Mouse (Mus musculus): ENCODE results near the gene Eif5b. TPM values are rescaled to one million over a fixed set of nuclear protein-coding genes. Genes with fewer than 3 reads are reported as not detected.
"Not testable (repeated sequence)": the region's sequence is repeated elsewhere in the genome, so short reads cannot be mapped to it uniquely, and the experiment has no call there.

Gene Eif5b
- polyA plus RNA-seq, 1 experiment from 2014 or later, result 28.4 TPM

DNA sequence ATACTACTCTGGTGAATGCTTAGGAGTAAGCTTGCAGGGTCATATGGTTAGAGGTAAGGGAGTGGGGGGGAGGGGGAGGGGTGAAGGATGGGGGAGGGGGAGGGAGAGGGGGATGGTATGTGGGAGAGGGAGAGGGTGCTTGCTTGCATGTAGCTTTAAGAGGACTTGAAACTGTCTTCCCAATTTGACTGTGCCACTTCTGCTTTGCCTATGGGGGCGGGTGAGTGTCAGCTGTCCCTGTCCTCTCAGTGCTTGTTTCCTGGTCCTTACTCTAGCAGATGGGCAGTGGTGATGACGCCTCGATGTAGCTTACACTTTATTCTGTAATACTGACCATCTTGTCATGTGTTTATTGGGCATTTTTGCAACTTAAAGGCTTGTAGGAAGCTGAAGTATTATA, 14.3 kb downstream of the Eif5b start:
- no peak overlapping the region for H3K9ac ChIP-seq
- no peaks in the 10 kb centered on the region for H3K9me3 ChIP-seq
- H3K4me1 ChIP-seq (replicated peaks), result no peaks in the 10 kb centered on the region
- H3K27me3 ChIP-seq, result no peaks in the 10 kb centered on the region
- no peak overlapping the region for H3K4me2 ChIP-seq
- ATAC-seq (ENCODE audit: low FRiP score), result no peak
- no peak overlapping the region for H3K4me3 ChIP-seq
- H3K36me3 ChIP-seq, result no peaks in the 10 kb centered on the region
- H3K27ac ChIP-seq, result no peak overlapping the region
- 88% methylated on average over 3 of the region's 3 CpGs for WGBS

DNA sequence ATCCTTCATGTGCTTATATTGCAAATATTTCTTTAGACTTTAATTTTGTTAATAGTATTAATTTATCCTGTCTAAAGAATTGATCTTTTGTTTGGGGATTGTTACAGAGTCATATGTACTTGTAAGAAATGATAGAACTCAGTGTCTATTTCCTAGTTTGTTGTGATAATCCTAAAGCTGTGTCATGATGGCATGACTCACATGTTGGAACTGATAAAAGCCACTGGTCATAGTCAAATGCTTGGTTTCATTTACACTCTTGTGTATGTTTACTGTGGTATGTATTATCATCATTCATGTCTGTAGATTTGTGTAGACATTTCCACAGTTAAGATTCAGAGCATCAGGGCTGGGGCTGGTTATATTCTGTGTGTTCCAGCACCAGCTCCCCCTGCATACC, 14.7 kb downstream of the Eif5b start:
- no peak for ATAC-seq (ENCODE audit: low FRiP score)
- Histone ChIP-seq H3K9ac (no peak overlapping the region), H3K4me1 (replicated peaks) (no peaks in the 10 kb centered on the region)

GRCm38 (mm10) chr1:38014551-38015203, 16.9 kb downstream of the Eif5b start:
- WGBS, result 99% methylated on average over 2 of the region's 2 CpGs
- no peak for ATAC-seq (ENCODE audit: low FRiP score)
- peaks cover 18% of the 10 kb centered on the region for H3K36me3 ChIP-seq
- no peaks in the 10 kb centered on the region for H3K4me1 ChIP-seq (replicated peaks)
- H3K9ac ChIP-seq, result no peak overlapping the region
- no peaks in the 10 kb centered on the region for H3K27me3 ChIP-seq
- no peak overlapping the region for H3K27ac ChIP-seq
- H3K4me3 ChIP-seq, result no peak overlapping the region
- H3K4me2 ChIP-seq, result no peak overlapping the region
- no peaks in the 10 kb centered on the region for H3K9me3 ChIP-seq

More for the DNA sequence above, 14.7 kb downstream of the Eif5b start:
- H3K36me3 ChIP-seq, result no peaks in the 10 kb centered on the region
- H3K27ac ChIP-seq, result no peak overlapping the region
- H3K4me3 ChIP-seq, result no peak overlapping the region
- H3K4me2 ChIP-seq, result no peak overlapping the region
- no peaks in the 10 kb centered on the region for H3K27me3 ChIP-seq
- no peaks in the 10 kb centered on the region for H3K9me3 ChIP-seq

- WGBS, result 97% methylated on average over 7 of the region's 7 CpGs
Observed at GRCm38 (mm10) chr1:38027301-38027700, 29.5 kb downstream of the Eif5b start.

GRCm38 (mm10) chr1:38031391-38031790, 33.6 kb downstream of the Eif5b start:
- H3K4me1 ChIP-seq (replicated peaks), result no peaks in the 10 kb centered on the region
- no peak overlapping the region for H3K9ac ChIP-seq
- no peak overlapping the region for H3K27ac ChIP-seq
- no peak overlapping the region for H3K4me3 ChIP-seq
- 95% methylated on average over 5 of the region's 5 CpGs for WGBS
- H3K4me2 ChIP-seq, result no peak overlapping the region
- H3K27me3 ChIP-seq, result no peaks in the 10 kb centered on the region
- ATAC-seq (ENCODE audit: low FRiP score), result no peak
- H3K36me3 ChIP-seq, result peaks cover 39% of the 10 kb centered on the region
- H3K9me3 ChIP-seq, result no peaks in the 10 kb centered on the region

More at GRCm38 (mm10) chr1:38027301-38027700, 29.5 kb downstream of the Eif5b start:
- ATAC-seq (ENCODE audit: low FRiP score), result no peak
- Histone ChIP-seq H3K36me3 (peaks cover 32% of the 10 kb centered on the region), H3K27me3 (no peaks in the 10 kb centered on the region), H3K4me2 (no peak overlapping the region), H3K4me1 (replicated peaks) (no peaks in the 10 kb centered on the region), H3K9me3 (no peaks in the 10 kb centered on the region), H3K27ac (no peak overlapping the region), H3K9ac (no peak overlapping the region), H3K4me3 (no peak overlapping the region)

GRCm38 (mm10) chr1:38035521-38035920, 37.7 kb downstream of the Eif5b start:
- no peaks in the 10 kb centered on the region for H3K4me1 ChIP-seq (replicated peaks)
- 89% methylated on average over 4 of the region's 4 CpGs for WGBS

GRCm38 (mm10) chr1:38037375-38037774, 39.6 kb downstream of the Eif5b start:
- Histone ChIP-seq H3K36me3 (peaks cover 81% of the 10 kb centered on the region), H3K4me3 (no peak overlapping the region), H3K27me3 (no peaks in the 10 kb centered on the region), H3K4me1 (replicated peaks) (no peaks in the 10 kb centered on the region), H3K9me3 (no peaks in the 10 kb centered on the region), H3K27ac (no peak overlapping the region), H3K9ac (no peak overlapping the region), H3K4me2 (no peak overlapping the region)
- 97% methylated on average over 5 of the region's 5 CpGs for whole genome bisulfite sequencing
- no peak for ATAC-seq (ENCODE audit: low FRiP score)

More at GRCm38 (mm10) chr1:38035521-38035920, 37.7 kb downstream of the Eif5b start:
- no peak overlapping the region for H3K4me3 ChIP-seq
- H3K27ac ChIP-seq, result no peak overlapping the region
- H3K27me3 ChIP-seq, result no peaks in the 10 kb centered on the region
- H3K9me3 ChIP-seq, result no peaks in the 10 kb centered on the region
- H3K36me3 ChIP-seq, result peaks cover 73% of the 10 kb centered on the region
- H3K9ac ChIP-seq, result no peak overlapping the region
- ATAC-seq (ENCODE audit: low FRiP score), result no peak
- no peak overlapping the region for H3K4me2 ChIP-seq

DNA sequence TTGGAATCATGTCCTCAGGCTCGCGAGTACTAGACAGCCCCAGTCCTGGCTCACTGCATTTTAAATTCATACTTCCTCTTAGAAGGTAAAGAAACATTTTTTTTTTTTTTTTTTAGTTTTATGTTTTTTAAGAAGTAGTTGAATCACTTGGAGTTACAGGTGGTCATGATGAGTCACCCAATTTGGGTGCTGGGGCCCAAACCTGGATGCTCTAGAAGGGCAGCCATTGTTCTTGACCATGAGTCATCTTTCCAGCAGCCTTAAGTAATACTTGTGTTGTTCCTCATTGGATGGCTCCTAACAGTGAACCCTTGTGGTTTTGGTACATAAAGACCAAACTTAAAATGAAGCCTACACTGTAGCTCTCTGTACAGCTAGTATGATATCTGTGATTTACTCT, 41.1 kb downstream of the Eif5b start:
- Histone ChIP-seq H3K9me3 (no peaks in the 10 kb centered on the region), H3K4me3 (no peak overlapping the region), H3K9ac (no peak overlapping the region), H3K27ac (no peak overlapping the region), H3K27me3 (no peaks in the 10 kb centered on the region), H3K4me1 (replicated peaks) (no peaks in the 10 kb centered on the region), H3K4me2 (no peak overlapping the region), H3K36me3 (peaks cover 76% of the 10 kb centered on the region)
- no peak for ATAC-seq (ENCODE audit: low FRiP score)
- WGBS, result 94% methylated on average over 2 of the region's 2 CpGs

GRCm38 (mm10) chr1:38048121-38048520, 50.3 kb downstream of the Eif5b start:
- no peaks in the 10 kb centered on the region for H3K9me3 ChIP-seq
- H3K9ac ChIP-seq, result no peak overlapping the region
- no peaks in the 10 kb centered on the region for H3K4me1 ChIP-seq (replicated peaks)
- H3K27ac ChIP-seq, result no peak overlapping the region
- H3K4me2 ChIP-seq, result no peak overlapping the region
- no peak for ATAC-seq (ENCODE audit: low FRiP score)
- no peaks in the 10 kb centered on the region for H3K27me3 ChIP-seq
- H3K4me3 ChIP-seq, result no peak overlapping the region
- H3K36me3 ChIP-seq, result peaks cover 82% of the 10 kb centered on the region
- WGBS, result 91% methylated on average over 3 of the region's 3 CpGs

DNA sequence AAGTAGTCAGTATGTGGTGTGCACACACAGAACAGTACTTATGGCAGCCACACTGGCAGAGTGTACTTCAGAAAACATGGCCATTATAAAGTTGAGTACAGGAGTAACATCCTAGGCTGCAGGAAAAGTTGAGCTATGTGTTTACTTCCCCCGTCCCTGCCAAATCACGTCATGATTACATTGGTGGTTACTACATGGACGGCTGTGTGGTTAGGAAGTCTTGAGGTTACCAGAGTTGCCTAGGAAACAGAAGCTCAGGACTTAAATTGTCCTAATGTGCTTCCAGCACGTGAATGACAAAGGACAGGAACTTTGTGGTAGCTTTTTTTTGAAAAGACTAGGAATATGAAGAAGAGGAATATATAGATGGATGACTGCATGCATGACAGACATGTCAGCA, 51.8 kb downstream of the Eif5b start:
- no peak for ATAC-seq (ENCODE audit: low FRiP score)
- H3K9me3 ChIP-seq, result no peaks in the 10 kb centered on the region
- H3K9ac ChIP-seq, result no peak overlapping the region
- H3K27ac ChIP-seq, result no peak overlapping the region
- no peak overlapping the region for H3K4me3 ChIP-seq
- no peaks in the 10 kb centered on the region for H3K4me1 ChIP-seq (replicated peaks)
- no peak overlapping the region for H3K4me2 ChIP-seq
- H3K36me3 ChIP-seq, result peaks cover 93% of the 10 kb centered on the region
- no peaks in the 10 kb centered on the region for H3K27me3 ChIP-seq
- WGBS, result 78% methylated on average over 4 of the region's 4 CpGs

DNA sequence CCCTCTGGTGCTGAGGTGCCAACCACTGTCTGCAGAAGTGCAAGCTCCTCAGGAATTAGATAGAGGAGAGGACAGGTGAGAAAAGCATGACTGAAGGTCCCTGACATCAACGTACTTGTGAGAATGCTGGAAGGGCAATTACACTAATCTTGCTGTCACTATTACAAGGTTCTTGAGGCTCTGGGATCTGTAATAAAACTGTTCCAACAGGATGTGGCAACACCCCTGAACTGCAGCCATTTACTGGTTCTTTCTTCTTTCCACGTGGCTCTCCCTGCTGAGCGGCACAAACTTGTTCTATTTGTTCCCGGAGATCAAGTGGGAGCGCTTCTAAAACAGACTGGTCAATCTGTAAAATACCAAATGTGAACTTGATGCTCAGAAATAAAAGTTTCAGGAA, 57.4 kb downstream of the Eif5b start:
- H3K4me1 ChIP-seq (replicated peaks), result no peaks in the 10 kb centered on the region
- peaks cover 85% of the 10 kb centered on the region for H3K36me3 ChIP-seq
- H3K27me3 ChIP-seq, result no peaks in the 10 kb centered on the region
- 89% methylated on average over 5 of the region's 5 CpGs for WGBS
- H3K4me2 ChIP-seq, result no peak overlapping the region
- ATAC-seq (ENCODE audit: low FRiP score), result no peak
- H3K27ac ChIP-seq, result no peak overlapping the region
- H3K9me3 ChIP-seq, result no peaks in the 10 kb centered on the region
- H3K4me3 ChIP-seq, result no peak overlapping the region
- H3K9ac ChIP-seq, result no peak overlapping the region

DNA sequence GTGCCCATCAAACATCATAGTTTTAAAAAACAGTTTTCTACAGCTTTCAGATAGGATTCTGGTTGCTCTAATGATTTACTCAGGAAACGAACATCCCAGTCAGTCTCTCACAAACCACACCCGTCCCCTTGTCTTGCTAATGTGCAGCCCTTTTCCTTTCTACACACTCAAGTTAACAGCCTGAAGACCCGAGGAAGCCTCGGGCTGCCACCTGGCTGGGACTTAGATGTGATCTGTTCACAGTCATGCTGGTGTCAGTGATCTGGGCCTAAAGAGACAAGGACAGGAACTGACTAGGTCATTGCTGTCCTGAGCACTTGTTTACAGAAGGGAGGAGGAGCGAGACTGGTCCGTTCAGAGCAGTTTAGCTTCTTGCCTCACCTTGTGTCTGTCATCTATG, 60.6 kb downstream of the Eif5b start:
- Histone ChIP-seq H3K9ac (no peak overlapping the region), H3K4me1 (replicated peaks) (no peaks in the 10 kb centered on the region), H3K9me3 (no peaks in the 10 kb centered on the region), H3K36me3 (peaks cover 82% of the 10 kb centered on the region), H3K27ac (no peak overlapping the region), H3K27me3 (no peaks in the 10 kb centered on the region), H3K4me2 (no peak overlapping the region), H3K4me3 (no peak overlapping the region)
- ATAC-seq (ENCODE audit: low FRiP score), result no peak
- 82% methylated on average over 6 of the region's 6 CpGs for WGBS

DNA sequence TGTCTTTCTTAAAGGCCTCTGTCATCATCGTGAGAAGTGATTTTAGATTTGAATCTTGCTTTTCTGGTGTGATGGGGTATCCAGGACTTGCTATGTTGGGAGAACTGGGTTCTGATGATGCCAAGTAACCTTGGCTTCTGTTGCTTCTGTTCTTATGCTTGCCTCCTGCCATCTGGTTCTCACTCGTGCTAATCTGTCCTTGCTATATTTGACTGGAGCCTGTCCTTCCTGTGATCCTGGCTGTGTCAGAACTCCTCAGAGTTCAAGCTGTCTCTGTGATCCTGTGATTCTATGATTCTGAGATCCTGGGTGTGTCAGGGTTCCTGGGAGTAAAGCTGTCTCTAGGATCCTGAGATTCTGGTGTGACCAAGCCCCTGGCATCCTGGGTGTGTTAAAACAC, 64.3 kb downstream of the Eif5b start:
- not testable (repeated sequence) for ATAC-seq (ENCODE audit: low FRiP score); H3K4me1 ChIP-seq (replicated peaks); H3K27ac ChIP-seq; H3K9me3 ChIP-seq; H3K9ac ChIP-seq; H3K4me3 ChIP-seq; H3K4me2 ChIP-seq; H3K27me3 ChIP-seq
- WGBS, result 98% methylated on average over 2 of the region's 2 CpGs
- peaks cover 74% of the 10 kb centered on the region for H3K36me3 ChIP-seq

All from hindbrain, embryonic 13.5 days (tissue).